Mouse (Mus musculus) splenic B cell, adult 2 months (primary cell): ENCODE measurements at regions not wholly inside any gene's neighbourhood (a gene's known extent, or its start where the extent isn't known, plus 50 kb on each side); places are given as distances from the start of the nearest gene placed in this dataset.

Experiments used
- DNase-seq: peaks from one replicate; pipeline ENCODE4 v3.0.0-alpha.2; 2011; ENCODE audit warnings: low read depth, low spot score
- H3K27me3 ChIP-seq: 2 replicates; pipeline ENCODE4 v1.6.1; 2012; ENCODE audit warnings: mild to moderate bottlenecking, low read length, moderate library complexity, mixed read lengths; ENCODE audit not compliant: control insufficient read depth, poor library complexity, insufficient read depth, severe bottlenecking
- H3K36me3 ChIP-seq: 2 replicates; pipeline ENCODE4 v1.6.1; 2012; ENCODE audit warnings: mild to moderate bottlenecking, low read length, moderate library complexity, mixed read lengths; ENCODE audit not compliant: control insufficient read depth, poor library complexity, insufficient read depth, severe bottlenecking

DNA sequence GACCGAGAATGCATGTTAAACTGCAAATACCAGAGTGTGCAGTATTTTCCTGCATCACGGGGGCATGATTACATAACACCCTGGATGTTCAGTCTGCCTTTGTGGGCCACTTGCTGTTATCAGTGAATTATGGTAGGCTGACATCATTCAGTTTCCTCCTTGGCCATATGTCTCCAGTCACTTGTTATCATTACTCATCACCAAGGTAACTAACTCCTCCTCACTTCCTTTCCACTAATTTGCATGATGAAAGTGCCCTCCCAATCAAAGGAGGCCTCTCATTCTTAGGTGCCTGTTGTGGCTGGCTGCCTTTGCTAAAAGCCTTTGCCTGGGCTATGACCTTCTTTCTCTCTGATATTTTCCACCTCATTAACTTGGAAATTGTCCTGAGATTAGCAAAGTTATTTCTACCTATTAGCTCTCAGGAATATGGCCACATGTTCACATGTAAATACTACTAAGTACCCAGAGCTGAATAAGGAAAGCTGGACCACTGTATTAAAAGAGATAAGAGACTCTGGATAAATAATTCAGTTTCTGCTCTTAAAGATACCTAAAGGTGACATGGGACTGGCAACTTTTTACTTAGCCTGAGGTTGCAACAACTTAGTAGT is 440.6 kb upstream of the Gm21961 start:
- no peak for DNase-seq
- Histone ChIP-seq H3K27me3 (no peaks in the 10 kb centered on the region), H3K36me3 (no peaks in the 10 kb centered on the region)

DNA sequence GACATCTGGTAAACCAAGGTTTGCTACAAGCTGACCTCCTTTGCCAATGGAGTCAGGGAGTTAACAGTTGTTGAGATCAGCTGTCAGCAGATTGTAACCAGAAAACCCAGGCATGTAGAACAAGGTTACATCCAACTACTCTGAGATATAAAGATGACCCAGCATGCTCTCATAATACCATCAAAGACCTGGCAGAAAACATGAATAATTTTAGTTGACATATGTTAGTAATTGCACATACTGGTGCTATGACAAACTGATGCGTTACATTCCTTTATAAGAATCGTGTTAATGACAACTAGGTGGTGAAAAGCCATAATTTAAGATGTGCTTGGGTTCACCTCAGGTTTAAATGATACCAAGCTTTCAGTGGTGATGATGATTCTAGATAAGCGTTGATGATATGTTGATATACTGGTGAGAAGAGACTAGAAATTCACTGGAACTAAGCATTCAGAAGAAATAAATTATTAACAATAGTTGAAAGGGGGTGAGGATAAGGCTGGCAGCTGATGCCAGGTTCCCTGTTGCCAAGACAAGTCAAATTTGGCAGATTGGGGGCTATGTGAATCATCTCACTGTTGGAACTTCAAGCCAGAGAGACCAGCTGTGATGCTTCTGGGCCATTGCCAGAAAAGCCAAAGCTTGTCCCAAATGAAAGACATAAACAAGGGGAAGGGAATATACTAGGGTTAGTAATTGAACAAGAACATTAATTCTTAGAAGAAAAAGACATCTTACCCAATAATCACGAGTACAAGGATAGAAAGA is 437.7 kb upstream of the Gm21961 start:
- no peaks in the 10 kb centered on the region for H3K27me3 ChIP-seq
- H3K36me3 ChIP-seq, result no peaks in the 10 kb centered on the region
- DNase-seq, result no peak

DNA sequence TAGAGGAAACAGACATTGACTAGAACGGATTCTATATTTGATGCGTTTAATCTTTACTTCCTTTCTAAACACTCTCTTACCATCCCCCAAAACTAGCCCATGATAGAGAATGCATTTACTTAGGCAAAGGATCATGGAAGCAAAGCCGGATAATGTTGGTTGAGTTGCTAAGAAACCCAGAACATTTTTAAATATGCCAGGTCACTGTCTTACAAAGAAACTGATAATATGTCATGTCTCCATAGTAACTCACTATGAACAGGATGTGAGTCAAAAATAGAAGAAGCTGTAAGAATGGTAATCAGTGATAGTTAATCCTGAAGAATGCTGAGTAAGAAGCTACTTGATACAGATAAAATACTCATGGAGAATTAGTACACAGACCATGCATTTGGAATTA is 405.0 kb upstream of the Gm21961 start:
- no peaks in the 10 kb centered on the region for H3K27me3 ChIP-seq
- DNase-seq, result no peak
- no peaks in the 10 kb centered on the region for H3K36me3 ChIP-seq
